Mouse (Mus musculus) E14TG2a.4 (cell line): ENCODE data around the gene Prg3.

Experiments used
- H3K27me3 ChIP-seq: 2 replicates; pipeline ENCODE4 v1.6.1; 2014; ENCODE audit warnings: low read length, control low read depth; ENCODE audit not compliant: insufficient read depth
- H3K36me3 ChIP-seq: 2 replicates; pipeline ENCODE4 v1.6.1; 2014; ENCODE audit warnings: low read length, control low read depth; ENCODE audit not compliant: insufficient read depth
- H3K4me1 ChIP-seq: replicated peaks from 2 replicates; pipeline ENCODE4 v1.6.1; 2014; ENCODE audit warnings: low read depth, low read length, control low read depth
- H3K4me3 ChIP-seq: replicated peaks from 2 replicates; pipeline ENCODE4 v1.5.1; 2014; ENCODE audit warnings: mild to moderate bottlenecking, low read length
- H3K9me3 ChIP-seq: 2 replicates; pipeline ENCODE4 v1.6.1; 2014; ENCODE audit warnings: low read length, control low read depth
- CTCF ChIP-seq: conservative IDR thresholded peaks from 2 replicates; pipeline ENCODE4 v1.5.1; 2014; ENCODE audit warnings: low read length
- NANOG ChIP-seq: IDR thresholded peaks from 2 replicates; pipeline ENCODE4 v1.6.1; 2014; ENCODE audit warnings: borderline replicate concordance, low read length, mixed read lengths
- POU5F1 ChIP-seq: IDR thresholded peaks from 2 replicates; pipeline ENCODE4 v1.6.1; 2014; ENCODE audit warnings: low read length, borderline replicate concordance

The Prg3 gene

GRCm38 (mm10) chr2:85014588-85014982 is 26.6 kb downstream of the Prg3 start:
- H3K36me3 ChIP-seq: no peaks in the 10 kb centered on the region
- no peaks in the 10 kb centered on the region for H3K9me3 ChIP-seq
- TF ChIP-seq POU5F1 (no peak), NANOG (no peak), CTCF (no peak)
- H3K4me1 ChIP-seq: 0 out of 2 replicates have a peak, but pooled peaks cover 3% of the 10 kb centered on the region
- peaks cover 2% of the 10 kb centered on the region; the same call in 1 of the 2 replicates for H3K27me3 ChIP-seq
- no peak overlapping the region for H3K4me3 ChIP-seq

GRCm38 (mm10) chr2:85022043-85022442 is 34.0 kb downstream of the Prg3 start:
- Histone ChIP-seq H3K4me3 (no peak overlapping the region), H3K4me1 (0 out of 2 replicates have a peak, but pooled peaks cover 3% of the 10 kb centered on the region), H3K9me3 (no peaks in the 10 kb centered on the region), H3K27me3 (peaks cover 26% of the 10 kb centered on the region; the same call in 1 of the 2 replicates), H3K36me3 (no peaks in the 10 kb centered on the region)
- peak; percentile 51 for TF ChIP-seq CTCF
- TF ChIP-seq POU5F1: no peak
- no peak for TF ChIP-seq NANOG

- H3K36me3 ChIP-seq: no peaks in the 10 kb centered on the region
- TF ChIP-seq NANOG: no peak
- no peak for TF ChIP-seq CTCF
- TF ChIP-seq POU5F1: no peak
- H3K4me1 ChIP-seq: no peaks in the 10 kb centered on the region
- H3K9me3 ChIP-seq: no peaks in the 10 kb centered on the region
- peaks cover 31% of the 10 kb centered on the region; the same call in 1 of the 2 replicates for H3K27me3 ChIP-seq
- H3K4me3 ChIP-seq: no peak overlapping the region
These were observed 38.2 kb downstream of the Prg3 start for GRCm38 (mm10) chr2:85026178-85026577.

GRCm38 (mm10) chr2:85027281-85027680 is 39.3 kb downstream of the Prg3 start:
- peaks cover 31% of the 10 kb centered on the region; the same call in 1 of the 2 replicates for H3K27me3 ChIP-seq
- no peaks in the 10 kb centered on the region for H3K4me1 ChIP-seq
- TF ChIP-seq POU5F1 (no peak), NANOG (no peak), CTCF (no peak)
- no peaks in the 10 kb centered on the region for H3K36me3 ChIP-seq
- H3K9me3 ChIP-seq: no peaks in the 10 kb centered on the region
- no peak overlapping the region for H3K4me3 ChIP-seq

DNA sequence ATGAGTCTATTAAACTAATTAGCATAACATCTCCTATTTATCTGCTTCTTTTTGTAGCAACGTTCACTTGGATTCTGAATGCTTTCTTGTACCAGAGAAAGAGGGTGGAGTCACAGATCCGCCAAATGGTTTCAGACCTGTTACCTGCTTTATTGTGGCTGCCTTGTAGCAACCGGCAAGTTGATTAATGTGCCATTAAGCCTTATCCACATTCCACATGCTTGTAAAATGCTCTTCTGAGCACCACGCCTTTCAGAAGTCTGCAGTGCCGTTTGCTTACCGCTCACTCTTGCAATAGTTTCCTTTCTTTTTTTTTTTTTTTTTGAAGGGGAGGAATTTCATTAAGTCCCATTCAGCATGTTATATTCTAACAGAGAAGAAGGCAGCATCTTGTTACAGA is 41.9 kb downstream of the Prg3 start:
- no peaks in the 10 kb centered on the region for H3K36me3 ChIP-seq
- H3K4me3 ChIP-seq: no peak overlapping the region
- no peak for TF ChIP-seq POU5F1
- TF ChIP-seq NANOG: no peak
- peaks cover 8% of the 10 kb centered on the region for H3K27me3 ChIP-seq
- H3K9me3 ChIP-seq: no peaks in the 10 kb centered on the region
- no peaks in the 10 kb centered on the region for H3K4me1 ChIP-seq

GRCm38 (mm10) chr2:85030989-85031388 is 43.0 kb downstream of the Prg3 start:
- TF ChIP-seq CTCF: no peak
- peaks cover 6% of the 10 kb centered on the region; the same call in 1 of the 2 replicates for H3K4me1 ChIP-seq
- H3K27me3 ChIP-seq: peaks cover 8% of the 10 kb centered on the region
- H3K9me3 ChIP-seq: no peaks in the 10 kb centered on the region
- H3K4me3 ChIP-seq: no peak overlapping the region
- no peaks in the 10 kb centered on the region for H3K36me3 ChIP-seq

DNA sequence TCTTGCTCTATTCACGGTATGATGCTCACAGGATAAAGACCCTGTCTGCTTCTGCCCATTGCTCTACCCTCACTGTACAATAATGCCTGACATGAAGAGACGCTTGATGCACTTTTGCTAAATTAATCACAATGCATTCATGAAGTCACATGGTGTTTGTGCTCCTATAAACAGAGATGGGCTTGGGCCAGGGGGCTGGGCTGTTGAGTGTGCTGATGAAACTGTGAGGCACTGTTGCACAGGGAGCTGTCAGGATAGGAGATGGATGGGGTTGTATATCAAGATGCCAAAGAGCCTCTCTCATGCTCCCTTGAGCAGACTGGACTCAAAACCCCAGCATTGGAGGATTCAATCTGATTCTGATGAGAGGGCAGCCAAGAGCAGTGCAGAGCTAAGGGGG is 45.1 kb downstream of the Prg3 start:
- TF ChIP-seq POU5F1 (no peak), NANOG (no peak), CTCF (no peak)
- peaks cover 13% of the 10 kb centered on the region for H3K4me1 ChIP-seq
- no peaks in the 10 kb centered on the region for H3K9me3 ChIP-seq
- H3K36me3 ChIP-seq: no peaks in the 10 kb centered on the region
- no peak overlapping the region for H3K4me3 ChIP-seq
- H3K27me3 ChIP-seq: peaks cover 6% of the 10 kb centered on the region

DNA sequence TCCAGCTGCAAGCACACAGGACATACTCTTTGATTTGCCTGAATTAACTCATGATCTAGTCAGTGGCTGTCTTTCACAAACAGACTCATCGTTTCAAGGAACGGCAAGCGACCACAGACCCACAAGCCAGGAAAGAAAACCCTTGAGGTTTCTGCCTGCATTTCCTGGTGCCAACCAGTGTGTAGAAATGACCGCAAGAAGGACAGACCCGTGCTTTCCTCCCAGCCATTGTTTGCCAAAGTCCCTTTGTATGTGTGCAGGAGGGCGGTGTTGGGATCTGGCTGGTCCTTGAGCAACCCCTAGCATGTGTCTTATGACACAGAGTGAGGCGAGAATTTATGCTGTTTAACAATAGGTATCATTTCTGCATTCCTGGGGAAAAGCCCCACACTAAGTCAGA is 46.2 kb downstream of the Prg3 start:
- TF ChIP-seq POU5F1: no peak
- TF ChIP-seq CTCF: no peak
- TF ChIP-seq NANOG: no peak
- no peaks in the 10 kb centered on the region for H3K9me3 ChIP-seq
- peaks cover 5% of the 10 kb centered on the region for H3K36me3 ChIP-seq
- H3K4me3 ChIP-seq: no peak overlapping the region
- peaks cover 22% of the 10 kb centered on the region for H3K4me1 ChIP-seq
- H3K27me3 ChIP-seq: peaks cover 6% of the 10 kb centered on the region

DNA sequence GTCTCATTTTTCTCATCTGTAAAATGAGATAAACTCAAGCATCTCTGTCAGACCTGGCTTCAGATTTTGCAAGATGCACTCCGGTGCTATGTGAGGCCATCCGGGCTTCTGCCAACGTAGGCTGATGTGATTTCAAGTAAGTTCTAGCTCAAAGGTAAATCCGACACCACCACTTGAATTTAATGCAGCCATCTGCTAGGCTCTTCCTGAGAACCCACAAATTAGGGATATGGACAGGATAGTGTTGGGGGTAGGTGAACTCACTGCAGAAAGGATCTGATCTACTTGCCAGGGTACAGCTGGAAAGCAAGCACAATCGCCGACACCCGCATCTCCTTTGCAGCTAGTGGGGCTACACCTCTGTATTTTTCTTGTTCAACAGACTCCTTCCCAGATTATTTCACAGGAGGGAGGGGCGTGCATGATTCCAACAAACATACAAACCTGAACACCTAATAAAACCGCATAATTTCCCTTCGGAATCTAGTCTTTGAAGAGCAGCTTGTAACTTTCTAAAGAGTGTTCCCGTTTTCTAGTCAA is 48.6 kb downstream of the Prg3 start:
- TF ChIP-seq POU5F1: no peak
- no peak for TF ChIP-seq NANOG
- no peak for TF ChIP-seq CTCF
- H3K4me3 ChIP-seq: peak overlapping the region; percentile 94
- H3K9me3 ChIP-seq: no peaks in the 10 kb centered on the region
- H3K27me3 ChIP-seq: no peaks in the 10 kb centered on the region; the same call in 1 of the 2 replicates
- peaks cover 29% of the 10 kb centered on the region for H3K36me3 ChIP-seq
- H3K4me1 ChIP-seq: peaks cover 46% of the 10 kb centered on the region
